Mouse (Mus musculus): Measurements from ENCODE around the gene Atp5e.

Gene Atp5e

DNA sequence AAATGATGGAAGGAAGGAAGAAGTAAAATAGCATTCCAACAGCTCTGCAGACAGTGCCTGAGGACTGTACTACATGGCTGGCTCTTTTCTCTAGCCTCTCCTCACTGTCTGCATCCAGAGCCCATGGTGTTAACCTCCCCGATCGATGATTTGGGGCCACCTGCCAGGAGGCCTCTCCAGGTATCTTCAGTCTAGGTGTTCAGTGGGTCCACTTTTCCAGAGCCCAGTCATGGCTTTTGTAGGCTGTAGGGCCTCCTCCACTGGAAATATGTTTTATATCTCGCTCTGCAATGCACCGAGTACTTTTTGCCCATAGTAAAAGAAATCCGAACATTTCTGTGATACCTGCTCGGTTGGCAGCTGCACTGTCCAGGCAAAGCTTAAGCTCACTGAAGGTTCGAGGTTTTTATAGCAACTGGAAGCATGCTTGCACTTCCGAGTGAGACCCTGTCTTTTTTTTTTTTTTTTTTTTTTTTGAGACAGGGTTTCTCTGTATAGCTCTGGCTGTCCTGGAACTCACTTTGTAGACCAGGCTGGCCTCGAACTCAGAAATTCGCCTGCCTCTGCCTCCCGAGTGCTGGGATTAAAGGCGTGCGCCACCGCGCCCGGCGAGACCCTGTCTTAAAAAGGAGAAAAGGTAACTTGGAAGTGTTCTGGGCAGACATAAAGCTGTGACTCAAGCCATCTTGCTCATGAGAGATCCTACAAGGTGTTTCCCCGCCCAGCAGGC is 48.7 kb downstream of the Atp5e start:
- DNase-seq (ENCODE audit: low spot score) = no peak

DNA sequence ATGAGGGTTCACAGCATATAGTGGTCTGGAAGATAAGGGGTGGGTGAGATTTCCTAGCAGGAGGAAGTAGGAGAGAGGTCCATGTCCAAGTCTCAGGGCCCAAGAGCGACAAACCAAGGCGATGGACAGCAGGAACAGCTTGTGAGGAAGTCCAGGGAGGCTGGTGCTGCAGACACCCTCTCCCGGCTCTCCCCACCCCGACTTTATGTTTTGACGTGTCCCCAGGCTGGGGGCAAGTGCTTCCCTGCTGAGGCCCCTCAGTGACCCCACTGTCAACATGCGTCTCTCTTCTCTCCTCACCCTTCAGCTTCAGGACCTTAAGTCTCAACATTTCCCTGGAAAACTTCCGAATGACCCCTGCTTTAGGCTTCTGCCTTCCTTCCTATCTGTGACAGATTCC is 50.8 kb downstream of the Atp5e start:
- no peak for DNase-seq (ENCODE audit: low spot score)
